Mouse (Mus musculus) hindbrain, embryonic 11.5 days (tissue): ENCODE measurements at regions not wholly inside any gene's neighbourhood (a gene's known extent, or its start where the extent isn't known, plus 50 kb on each side); places are given as distances from the start of the nearest gene placed in this dataset.

Experiments used
- ATAC-seq: fragments of 200-750 bp; cut with Nextera tagmentation; 2 replicates; pipeline ENCODE4 v1.8.0; 2017; ENCODE audit warnings: mild to moderate bottlenecking, moderate TSS enrichment, moderate library complexity; ENCODE audit not compliant: low FRiP score
- DNase-seq: peaks from one replicate; pipeline ENCODE4 v3.0.0-alpha.2; 2015; ENCODE audit warnings: low spot score
- H3K27ac ChIP-seq: fragments of 300-500 bp; sonication (generic); 2 replicates; pipeline ENCODE4 v1.5.1; 2014; ENCODE audit warnings: mild to moderate bottlenecking, low read depth, low read length
- H3K27me3 ChIP-seq: fragments of 300-500 bp; sonication (generic); 2 replicates; pipeline ENCODE4 v1.6.1; 2014; ENCODE audit warnings: mild to moderate bottlenecking, low read length, moderate library complexity, mixed read lengths; ENCODE audit not compliant: control insufficient read depth, insufficient read depth
- H3K36me3 ChIP-seq: fragments of 300-500 bp; sonication (generic); 2 replicates; pipeline ENCODE4 v1.6.1; 2014; ENCODE audit warnings: mild to moderate bottlenecking, low read length, moderate library complexity, mixed read lengths; ENCODE audit not compliant: control insufficient read depth, insufficient read depth
- H3K4me1 ChIP-seq: fragments of 300-500 bp; sonication (generic); replicated peaks from 2 replicates; pipeline ENCODE4 v1.6.1; 2014; ENCODE audit warnings: low read length, mixed read lengths; ENCODE audit not compliant: control insufficient read depth, insufficient read depth
- H3K4me2 ChIP-seq: fragments of 300-500 bp; sonication (generic); replicated peaks from 2 replicates; pipeline ENCODE4 v1.6.1; 2014; ENCODE audit warnings: mild to moderate bottlenecking, low read depth, low read length
- H3K4me3 ChIP-seq: fragments of 300-500 bp; sonication (generic); 2 replicates; pipeline ENCODE4 v1.5.1; 2014; ENCODE audit warnings: low read depth, low read length
- H3K9ac ChIP-seq: fragments of 300-500 bp; sonication (generic); 2 replicates; pipeline ENCODE4 v1.6.1; 2014; ENCODE audit warnings: low read depth, low read length
- H3K9me3 ChIP-seq: fragments of 300-500 bp; sonication (generic); 2 replicates; pipeline ENCODE4 v1.6.1; 2016; ENCODE audit warnings: low read length; ENCODE audit not compliant: control insufficient read depth
- WGBS: fragments of 180-500 bp; shearing (Covaris S2); extraction: QIAGEN DNeasy Blood & Tissue Kit; methylation state at CpG from one replicate; pipeline ENCODE4 v1.1.7; 2014; 5-methylcytosine and 5-hydroxymethylcytosine counted together

- ATAC-seq: no peak
- Histone ChIP-seq H3K9me3 (no peaks in the 10 kb centered on the region), H3K4me2 (no peak overlapping the region), H3K9ac (no peak overlapping the region), H3K4me1 (no peaks in the 10 kb centered on the region), H3K4me3 (no peak overlapping the region), H3K27me3 (no peaks in the 10 kb centered on the region), H3K27ac (no peak overlapping the region), H3K36me3 (no peaks in the 10 kb centered on the region)
- DNase-seq: no peak
- WGBS: 86% methylated on average over 4 of the region's 4 CpGs
Observed at GRCm38 (mm10) chr5:68726733-68727132, 614.7 kb downstream of the Kctd8 start.

- no peaks in the 10 kb centered on the region for H3K9me3 ChIP-seq
- H3K4me2 ChIP-seq: no peak overlapping the region
- H3K4me3 ChIP-seq: no peak overlapping the region
- 28% methylated on average over 5 of the region's 5 CpGs for WGBS
- ATAC-seq: no peak
- no peak overlapping the region for H3K27ac ChIP-seq
- no peaks in the 10 kb centered on the region for H3K27me3 ChIP-seq
- no peaks in the 10 kb centered on the region for H3K36me3 ChIP-seq
- peak; percentile 27 for DNase-seq
- no peaks in the 10 kb centered on the region for H3K4me1 ChIP-seq
- H3K9ac ChIP-seq: no peak overlapping the region
Observed at GRCm38 (mm10) chr5:68735186-68735585, 606.3 kb downstream of the Kctd8 start.

GRCm38 (mm10) chr5:68750499-68750898, 591.0 kb downstream of the Kctd8 start:
- Histone ChIP-seq H3K9ac (no peak overlapping the region), H3K9me3 (no peaks in the 10 kb centered on the region), H3K36me3 (no peaks in the 10 kb centered on the region), H3K4me2 (no peak overlapping the region), H3K4me1 (no peaks in the 10 kb centered on the region), H3K27me3 (no peaks in the 10 kb centered on the region), H3K4me3 (no peak overlapping the region), H3K27ac (no peak overlapping the region)
- ATAC-seq (no peak), DNase-seq (no peak)
- WGBS: 88% methylated on average over 3 of the region's 3 CpGs

GRCm38 (mm10) chr5:68753025-68753424, 588.5 kb downstream of the Kctd8 start:
- H3K4me1 ChIP-seq: no peaks in the 10 kb centered on the region
- no peak for ATAC-seq
- H3K9ac ChIP-seq: no peak overlapping the region
- H3K27me3 ChIP-seq: no peaks in the 10 kb centered on the region
- H3K9me3 ChIP-seq: no peaks in the 10 kb centered on the region
- H3K27ac ChIP-seq: no peak overlapping the region
- H3K4me3 ChIP-seq: no peak overlapping the region
- no peaks in the 10 kb centered on the region for H3K36me3 ChIP-seq
- no peak overlapping the region for H3K4me2 ChIP-seq
- no peak for DNase-seq
